35 mouse cellular contexts compared by ENCODE assay signal in genomic region chr2:173713241-173713640, GRCm38 (mm10). TPM values are rescaled to one million over a fixed set of nuclear protein-coding genes. Genes with fewer than 3 reads are reported as not detected.
DNase-seq lines count a peak whose midpoint lies in the region; ATAC-seq lines count a peak whose summit lies in the region.
"Had no signal": no experiment of that assay in that cellular context is flagged by ENCODE, and none has a peak within 500 bp of the region (broad histone marks: within the 10 kb centered on the region; RNA-seq: fewer than 3 reads in every experiment).

No protein-coding gene starts in this region.

- WGBS in midbrain, embryonic 10.5 days = 84% methylated on average over 4 of the region's 4 CpGs
- 82% methylated on average over 4 of the region's 4 CpGs for WGBS in midbrain, embryonic 14.5 days
- WGBS in hindbrain, embryonic 14.5 days = 74% methylated on average over 4 of the region's 4 CpGs
- WGBS in heart, embryonic 10.5 days = 74% methylated on average over 4 of the region's 4 CpGs

- no peaks in the 10 kb centered on the region for H3K27me3 ChIP-seq in midbrain, embryonic 10.5 days (ENCODE audit: low read depth, poor library complexity, severe bottlenecking)
- H3K27me3 ChIP-seq in midbrain, embryonic 14.5 days (ENCODE audit: control insufficient read depth, insufficient read depth, low read length) = no peaks in the 10 kb centered on the region
- H3K27me3 ChIP-seq in hindbrain, embryonic 14.5 days (ENCODE audit: control insufficient read depth, insufficient read depth, low read length) = no peaks in the 10 kb centered on the region
- no peaks in the 10 kb centered on the region for H3K27me3 ChIP-seq in heart, embryonic 10.5 days (ENCODE audit: insufficient read depth, poor library complexity, severe bottlenecking)
- H3K27me3 ChIP-seq: forebrain, embryonic 13.5 days; kidney, embryonic 15.5 days; limb, embryonic 13.5 days; lung, embryonic 15.5 days; neural tube, embryonic 12.5 days; Patski had no signal

- H3K27ac ChIP-seq in midbrain, embryonic 10.5 days (replicated peaks) = peak overlapping the region; percentile 13; the same call in 1 of the 2 replicates
- no peak overlapping the region for H3K27ac ChIP-seq in midbrain, embryonic 14.5 days (replicated peaks; ENCODE audit: low read depth, low read length)
- peak overlapping the region; percentile 54; the same call in 1 of the 2 replicates for H3K27ac ChIP-seq in hindbrain, embryonic 14.5 days
- no peak overlapping the region for H3K27ac ChIP-seq in heart, embryonic 10.5 days
- H3K27ac ChIP-seq: forebrain, embryonic 13.5 days; kidney, embryonic 15.5 days; layer of hippocampus, adult 2 months; left cerebral cortex, adult 2 months; limb, embryonic 13.5 days; lung, embryonic 15.5 days; neural tube, embryonic 12.5 days had no signal

- H3K9me3 ChIP-seq in midbrain, embryonic 10.5 days (replicated peaks) = no peaks in the 10 kb centered on the region
- no peaks in the 10 kb centered on the region for H3K9me3 ChIP-seq in midbrain, embryonic 14.5 days (ENCODE audit: control insufficient read depth, low read length)
- no peaks in the 10 kb centered on the region for H3K9me3 ChIP-seq in hindbrain, embryonic 14.5 days (ENCODE audit: control insufficient read depth, low read length)
- H3K9me3 ChIP-seq in heart, embryonic 10.5 days = peaks cover 2% of the 10 kb centered on the region; the same call in 1 of the 2 replicates
- H3K9me3 ChIP-seq: forebrain, embryonic 13.5 days; kidney, embryonic 15.5 days; limb, embryonic 13.5 days; lung, embryonic 15.5 days; neural tube, embryonic 12.5 days had no signal

- H3K4me1 ChIP-seq in midbrain, embryonic 10.5 days = peaks cover 26% of the 10 kb centered on the region
- peaks cover 9% of the 10 kb centered on the region; the same call in 1 of the 2 replicates for H3K4me1 ChIP-seq in midbrain, embryonic 14.5 days (ENCODE audit: control insufficient read depth, insufficient read depth, low read length)
- peaks cover 19% of the 10 kb centered on the region; the same call in 1 of the 2 replicates for H3K4me1 ChIP-seq in hindbrain, embryonic 14.5 days (replicated peaks; ENCODE audit: control insufficient read depth, insufficient read depth, low read length)
- H3K4me1 ChIP-seq in heart, embryonic 10.5 days = peaks cover 13% of the 10 kb centered on the region; the same call in 1 of the 2 replicates
- H3K4me1 ChIP-seq: lung, embryonic 15.5 days had no signal

- peak; percentile 65 for DNase-seq in adrenal gland, adult 2 months
- no peak for DNase-seq in adrenal gland, postnatal 4 days (ENCODE audit: low spot score in 2 of 2)
- DNase-seq in midbrain, embryonic 10.5 days (ENCODE audit: low spot score) = no peak
- no peak for DNase-seq in midbrain, embryonic 14.5 days
- DNase-seq in adrenal gland, postnatal 10 days = peak; percentile 28
- no peak for DNase-seq in hindbrain, embryonic 14.5 days (ENCODE audit: low spot score)
- no peak for DNase-seq in heart, embryonic 10.5 days (ENCODE audit: low spot score)
- DNase-seq: cerebellum, adult 2 months; cerebellum, postnatal 25 days; gastrocnemius, postnatal 10 days; heart, postnatal 14 days; kidney, adult 11 months; kidney, postnatal 25 days; thymus, postnatal 4 days had no signal

- no peak overlapping the region for H3K4me2 ChIP-seq in midbrain, embryonic 14.5 days (ENCODE audit: low read length)
- no peak overlapping the region for H3K4me2 ChIP-seq in hindbrain, embryonic 14.5 days (replicated peaks)
- H3K4me2 ChIP-seq: forebrain, embryonic 13.5 days; kidney, embryonic 15.5 days; limb, embryonic 13.5 days; liver, embryonic 11.5 days; lung, embryonic 15.5 days; midbrain, embryonic 11.5 days; neural tube, embryonic 12.5 days had no signal

- ATAC-seq in midbrain, embryonic 14.5 days (ENCODE audit: low FRiP score, low TSS enrichment) = no peak
- ATAC-seq in hindbrain, embryonic 14.5 days (ENCODE audit: low FRiP score) = no peak
- ATAC-seq: forebrain, embryonic 13.5 days; Patski had no signal

- H3K4me3 ChIP-seq in midbrain, embryonic 10.5 days = no peak overlapping the region
- H3K4me3 ChIP-seq in midbrain, embryonic 14.5 days (replicated peaks; ENCODE audit: low read depth, low read length) = no peak overlapping the region
- H3K4me3 ChIP-seq in hindbrain, embryonic 14.5 days (replicated peaks; ENCODE audit: low read length) = no peak overlapping the region
- no peak overlapping the region for H3K4me3 ChIP-seq in heart, embryonic 10.5 days
- H3K4me3 ChIP-seq: forebrain, embryonic 13.5 days; kidney, embryonic 15.5 days; layer of hippocampus, adult 2 months; left cerebral cortex, adult 2 months; limb, embryonic 13.5 days; lung, embryonic 15.5 days; neural tube, embryonic 12.5 days had no signal

- H3K36me3 ChIP-seq in midbrain, embryonic 10.5 days = peaks cover 3% of the 10 kb centered on the region
- H3K36me3 ChIP-seq in midbrain, embryonic 14.5 days (ENCODE audit: control insufficient read depth, insufficient read depth, low read length) = no peaks in the 10 kb centered on the region
- no peaks in the 10 kb centered on the region for H3K36me3 ChIP-seq in hindbrain, embryonic 14.5 days (replicated peaks; ENCODE audit: control insufficient read depth, insufficient read depth)
- no peaks in the 10 kb centered on the region for H3K36me3 ChIP-seq in heart, embryonic 10.5 days
- H3K36me3 ChIP-seq: kidney, embryonic 15.5 days had no signal

- H3K9ac ChIP-seq in midbrain, embryonic 14.5 days (replicated peaks; ENCODE audit: low read length) = no peak overlapping the region
- H3K9ac ChIP-seq in hindbrain, embryonic 14.5 days = no peak overlapping the region
- H3K9ac ChIP-seq: forebrain, embryonic 13.5 days; kidney, embryonic 15.5 days; limb, embryonic 13.5 days; lung, embryonic 15.5 days; neural tube, embryonic 12.5 days had no signal

RNA-seq across cellular contexts. Expression of gene 1700010B08Rik, which starts 6.0 kb away (rescaled TPM):
- total RNA-seq in adrenal gland, adult 2 months (2021) = not detected
- polyA plus RNA-seq in adrenal gland, adult 2 months (2012; rRNA removed) = not detected in 2 replicates
- not detected for total RNA-seq in adrenal gland, postnatal 4 days (2021)
- not detected in 2 replicates for polyA plus RNA-seq in midbrain, embryonic 10.5 days (2016; fragmentation: Nextera tagmentation; extraction: Ambion mirVana)
- not detected in 2 replicates for polyA plus RNA-seq in midbrain, embryonic 14.5 days (2014; fragmentation: Nextera tagmentation; extraction: Ambion mirVana)
- not detected for total RNA-seq in adrenal gland, postnatal 10 days (2021)
- not detected in 2 replicates for polyA plus RNA-seq in hindbrain, embryonic 14.5 days (2014; fragmentation: Nextera tagmentation; extraction: Ambion mirVana)
- not detected in 2 replicates for polyA plus RNA-seq in heart, embryonic 10.5 days (2016; fragmentation: Nextera tagmentation; extraction: Ambion mirVana)
- total RNA-seq: gastrocnemius, postnatal 10 days; heart, adult 8-10 months; heart, postnatal 14 days; layer of hippocampus, adult 2 months; layer of hippocampus, postnatal 14 days; left cerebral cortex, adult 2 months; left cerebral cortex, postnatal 36 days; megakaryocyte progenitor cell, adult 5-6 weeks; MEL had no signal
- polyA plus RNA-seq: cerebellum, adult 2 months; embryonic facial prominence, embryonic 11.5 days; forebrain, embryonic 13.5 days; heart, embryonic 14.5 days; kidney, embryonic 15.5 days; limb, embryonic 13.5 days; liver, embryonic 11.5 days; liver, embryonic 16.5 days; lung, embryonic 15.5 days; midbrain, embryonic 11.5 days; neural tube, embryonic 12.5 days; Patski; small intestine, adult 2 months; stomach, embryonic 14.5 days; thymus, postnatal 0 days had no signal

RNA-seq across cellular contexts. Expression of gene Vapb, which starts 24.1 kb away (rescaled TPM):
- 100 to 1,000 TPM; 173 to 209 TPM for total RNA-seq in adrenal gland, adult 2 months (2021)
- 13.1 and 17.3 TPM in 2 replicates for polyA plus RNA-seq in adrenal gland, adult 2 months (2012; rRNA removed)
- total RNA-seq in adrenal gland, postnatal 4 days (2021) = 100 to 1,000 TPM; 127 to 130 TPM
- polyA plus RNA-seq in midbrain, embryonic 10.5 days (2016; fragmentation: Nextera tagmentation; extraction: Ambion mirVana) = 9.4 and 11.6 TPM in 2 replicates
- polyA plus RNA-seq in midbrain, embryonic 14.5 days (2014; fragmentation: Nextera tagmentation; extraction: Ambion mirVana) = 14.8 and 24.3 TPM in 2 replicates
- total RNA-seq in adrenal gland, postnatal 10 days (2021) = 100 to 1,000 TPM; 132 to 136 TPM
- 14.1 and 19.1 TPM in 2 replicates for polyA plus RNA-seq in hindbrain, embryonic 14.5 days (2014; fragmentation: Nextera tagmentation; extraction: Ambion mirVana)
- 11.2 and 13.6 TPM in 2 replicates for polyA plus RNA-seq in heart, embryonic 10.5 days (2016; fragmentation: Nextera tagmentation; extraction: Ambion mirVana)

RNA-seq across cellular contexts. Expression of gene Rab22a, which starts 53.7 kb away (rescaled TPM):
- 10 to 100 TPM; 30.0 to 35.0 TPM for total RNA-seq in adrenal gland, adult 2 months (2021)
- polyA plus RNA-seq in adrenal gland, adult 2 months (2012; rRNA removed) = 62.4 and 64.8 TPM in 2 replicates
- 10 to 100 TPM; 34.6 to 35.0 TPM for total RNA-seq in adrenal gland, postnatal 4 days (2021)
- polyA plus RNA-seq in midbrain, embryonic 10.5 days (2016; fragmentation: Nextera tagmentation; extraction: Ambion mirVana) = 24.0 and 27.7 TPM in 2 replicates
- polyA plus RNA-seq in midbrain, embryonic 14.5 days (2014; fragmentation: Nextera tagmentation; extraction: Ambion mirVana) = 28.4 and 36.9 TPM in 2 replicates
- 10 to 100 TPM; 28.3 to 29.8 TPM for total RNA-seq in adrenal gland, postnatal 10 days (2021)
- polyA plus RNA-seq in hindbrain, embryonic 14.5 days (2014; fragmentation: Nextera tagmentation; extraction: Ambion mirVana) = 38.0 and 43.7 TPM in 2 replicates
- 33.0 and 33.9 TPM in 2 replicates for polyA plus RNA-seq in heart, embryonic 10.5 days (2016; fragmentation: Nextera tagmentation; extraction: Ambion mirVana)

Comparison
In these comparisons a context has a peak if more than half of its experiments do, and no peak if none do; other contexts are left out.
1. DNase-seq: peak in adrenal gland, adult 2 months (single experiment) and adrenal gland, postnatal 10 days (single experiment); none in adrenal gland, postnatal 4 days (0 of 2), midbrain, embryonic 10.5 days (single experiment), midbrain, embryonic 14.5 days (single experiment), hindbrain, embryonic 14.5 days (single experiment) and heart, embryonic 10.5 days (single experiment).
2. H3K27ac ChIP-seq: peak in midbrain, embryonic 10.5 days (single experiment) and hindbrain, embryonic 14.5 days (single experiment); none in midbrain, embryonic 14.5 days (single experiment) and heart, embryonic 10.5 days (single experiment).